Mouse (Mus musculus) liver, postnatal 0 days (tissue): ENCODE measurements around the gene St8sia1. TPM values are rescaled to one million over a fixed set of nuclear protein-coding genes. Genes with fewer than 3 reads are reported as not detected.

Source experiments
- ATAC-seq: fragments of 200-750 bp; cut with Nextera tagmentation; 2 replicates; pipeline ENCODE4 v1.8.0; 2017; ENCODE audit warnings: mild to moderate bottlenecking, moderate library complexity
- DNase-seq: peaks from one replicate; pipeline ENCODE4 v3.0.0-alpha.2; 2016
- H3K27ac ChIP-seq: fragments of 300-500 bp; sonication (generic); 2 replicates; pipeline ENCODE4 v1.5.1; 2014; ENCODE audit warnings: antibody characterized with exemption, moderate library complexity, mild to moderate bottlenecking, low read depth
- H3K27me3 ChIP-seq: fragments of 300-500 bp; sonication (generic); 2 replicates; pipeline ENCODE4 v1.6.1; 2014; ENCODE audit warnings: low read length, control low read depth, mixed read lengths; ENCODE audit not compliant: insufficient read depth
- H3K36me3 ChIP-seq: fragments of 300-500 bp; sonication (generic); replicated peaks from 2 replicates; pipeline ENCODE4 v1.6.1; 2014; ENCODE audit warnings: mild to moderate bottlenecking, control low read depth, low read length, moderate library complexity, mixed read lengths; ENCODE audit not compliant: insufficient read depth
- H3K4me1 ChIP-seq: fragments of 300-500 bp; sonication (generic); 2 replicates; pipeline ENCODE4 v1.6.1; 2014; ENCODE audit warnings: antibody characterized with exemption, mild to moderate bottlenecking, control low read depth; ENCODE audit not compliant: insufficient read depth
- H3K4me2 ChIP-seq: fragments of 300-500 bp; sonication (generic); 2 replicates; pipeline ENCODE4 v1.6.1; 2014; ENCODE audit warnings: low read depth, mild to moderate bottlenecking, low read length, moderate library complexity, mixed read lengths
- H3K4me3 ChIP-seq: fragments of 300-500 bp; sonication (generic); 2 replicates; pipeline ENCODE4 v1.5.1; 2014; ENCODE audit warnings: low read depth, low read length
- H3K9ac ChIP-seq: fragments of 300-500 bp; sonication (generic); replicated peaks from 2 replicates; pipeline ENCODE4 v1.6.1; 2014; ENCODE audit warnings: mild to moderate bottlenecking, moderate library complexity
- H3K9me3 ChIP-seq: fragments of 300-500 bp; sonication (generic); 2 replicates; pipeline ENCODE4 v1.6.1; 2016; ENCODE audit warnings: mild to moderate bottlenecking, control low read depth, low read length, mixed read lengths
- CTCF ChIP-seq: sonication (generic); IDR thresholded peaks from 2 replicates; pipeline ENCODE4 v1.5.1; 2016; ENCODE audit warnings: antibody characterized with exemption, low read depth
- EP300 ChIP-seq: IDR thresholded peaks from 2 replicates; pipeline ENCODE4 v1.6.1; 2016; ENCODE audit warnings: antibody characterized with exemption, low read depth, mild to moderate bottlenecking
- WGBS: fragments of 180-500 bp; shearing (Covaris S2); extraction: QIAGEN DNeasy Blood & Tissue Kit; methylation state at CpG from one replicate; pipeline ENCODE4 v1.1.7; 2014; ENCODE audit not compliant: insufficient replicate concordance; 5-methylcytosine and 5-hydroxymethylcytosine counted together
- polyA plus RNA-seq: library from polyadenylated mRNA; unstranded; fragments of >200 nt; fragmentation: Nextera tagmentation; extraction: Ambion mirVana; gene quantifications from 2 replicates; pipeline ENCODE4 v1.2.1, GENCODE M21; 2015

St8sia1 gene
- polyA plus RNA-seq, 1 experiment from 2014 or later, result 0.22 TPM

DNA sequence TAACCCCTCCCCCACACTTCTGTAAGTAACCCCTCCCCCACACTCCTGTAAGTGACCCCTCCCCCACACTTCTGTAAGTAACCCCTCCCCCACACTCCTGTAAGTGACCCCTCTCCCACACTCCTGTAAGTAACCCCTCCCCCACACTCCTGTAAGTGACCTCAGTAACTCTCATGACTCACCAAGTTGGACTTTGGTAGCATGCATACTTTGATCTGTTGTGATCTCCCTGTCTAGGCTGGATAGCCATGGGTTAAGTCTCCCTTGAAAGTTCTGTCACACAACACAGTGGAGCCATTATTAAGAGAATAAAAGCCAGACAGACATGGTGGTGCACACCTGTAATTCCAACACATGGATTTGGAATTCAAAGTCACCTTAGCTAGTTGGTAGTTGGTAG lies 11.1 kb downstream of the St8sia1 start:
- H3K4me1 ChIP-seq, result no peaks in the 10 kb centered on the region
- TF ChIP-seq CTCF (no peak), EP300 (no peak)
- DNase-seq (no peak), ATAC-seq (peak; percentile 50; the same call in 1 of the 2 replicates)
- no peak overlapping the region for H3K4me2 ChIP-seq
- no peaks in the 10 kb centered on the region for H3K27me3 ChIP-seq
- H3K4me3 ChIP-seq, result no peak overlapping the region
- H3K9me3 ChIP-seq, result no peaks in the 10 kb centered on the region
- no peaks in the 10 kb centered on the region for H3K36me3 ChIP-seq
- no peak overlapping the region for H3K27ac ChIP-seq
- no peak overlapping the region for H3K9ac ChIP-seq

DNA sequence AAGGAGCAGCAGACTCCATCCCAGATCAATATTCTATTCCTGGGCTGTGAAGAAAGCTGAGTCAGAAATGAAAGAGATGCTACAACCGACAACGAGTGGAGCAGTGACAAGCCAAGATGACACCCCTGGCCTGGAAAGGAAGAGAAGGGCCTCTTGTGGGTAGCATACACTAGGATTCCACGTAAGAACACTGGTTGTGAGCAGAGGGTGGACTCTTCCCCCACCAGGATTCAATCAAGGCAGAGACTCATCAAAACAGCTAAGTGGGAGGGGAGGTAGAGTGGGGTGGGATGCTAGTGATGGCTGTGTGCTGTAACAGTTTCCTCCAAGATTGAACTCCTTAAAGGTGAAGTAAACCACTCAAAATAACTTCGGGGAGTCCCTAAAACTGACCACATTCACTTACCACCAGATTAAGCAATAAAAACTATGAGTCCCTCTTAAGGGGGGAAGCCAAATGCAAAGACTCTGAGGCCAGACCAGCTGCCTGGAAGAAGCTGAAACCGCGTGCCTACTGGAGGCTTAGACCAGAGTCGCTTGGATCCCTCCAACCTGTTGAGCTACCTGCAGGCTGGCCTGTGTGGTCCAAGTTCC lies 11.8 kb downstream of the St8sia1 start:
- Histone ChIP-seq H3K9me3 (no peaks in the 10 kb centered on the region), H3K9ac (no peak overlapping the region), H3K27ac (no peak overlapping the region), H3K4me3 (no peak overlapping the region), H3K27me3 (no peaks in the 10 kb centered on the region), H3K36me3 (no peaks in the 10 kb centered on the region), H3K4me1 (no peaks in the 10 kb centered on the region), H3K4me2 (no peak overlapping the region)
- no peak for DNase-seq
- WGBS, result 49% methylated on average over 7 of the region's 7 CpGs
- TF ChIP-seq EP300 (no peak), CTCF (no peak)
- ATAC-seq, result no peak

DNA sequence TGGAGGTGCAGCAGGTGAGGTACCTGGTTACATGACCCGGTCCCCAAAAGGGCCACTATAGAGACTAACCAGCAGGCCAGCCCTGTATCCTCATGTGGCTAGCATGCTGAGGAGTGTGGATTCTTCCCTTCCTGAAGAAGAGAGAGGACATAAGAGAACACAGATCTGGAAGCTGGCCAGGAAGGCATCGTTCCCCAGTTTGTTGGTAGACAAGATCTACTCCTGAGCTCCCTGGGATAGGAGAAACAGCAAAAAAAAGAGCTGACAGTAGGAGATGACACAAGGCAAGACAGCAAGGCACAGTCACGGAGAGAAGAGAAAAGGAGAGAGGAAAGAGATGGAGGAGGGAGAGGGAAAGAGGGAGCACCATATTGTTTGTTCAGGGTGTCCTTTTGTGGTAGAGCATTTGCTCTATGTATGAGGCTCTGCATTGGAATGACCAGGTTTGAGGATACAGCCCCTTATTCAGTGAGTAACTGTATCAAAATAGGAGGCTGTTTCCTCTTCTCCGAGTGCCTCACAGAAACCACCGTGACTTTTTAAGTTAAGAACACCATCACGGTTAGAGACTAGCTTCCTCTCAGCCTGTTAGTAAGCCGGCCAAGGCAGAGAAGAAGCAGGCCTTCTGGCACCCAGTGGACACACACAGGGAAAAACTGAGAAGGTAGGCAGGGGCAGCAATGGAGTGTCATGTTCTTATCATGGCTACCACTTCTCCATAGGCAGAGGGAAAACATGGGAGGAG lies 12.5 kb downstream of the St8sia1 start:
- no peaks in the 10 kb centered on the region for H3K9me3 ChIP-seq
- no peak overlapping the region for H3K9ac ChIP-seq
- no peak overlapping the region for H3K4me3 ChIP-seq
- H3K27me3 ChIP-seq, result no peaks in the 10 kb centered on the region
- ATAC-seq (no peak), DNase-seq (no peak)
- H3K4me2 ChIP-seq, result no peak overlapping the region
- H3K36me3 ChIP-seq, result no peaks in the 10 kb centered on the region
- 64% methylated on average over 7 of the region's 7 CpGs for WGBS
- no peaks in the 10 kb centered on the region for H3K4me1 ChIP-seq
- TF ChIP-seq EP300 (no peak), CTCF (no peak)
- no peak overlapping the region for H3K27ac ChIP-seq

DNA sequence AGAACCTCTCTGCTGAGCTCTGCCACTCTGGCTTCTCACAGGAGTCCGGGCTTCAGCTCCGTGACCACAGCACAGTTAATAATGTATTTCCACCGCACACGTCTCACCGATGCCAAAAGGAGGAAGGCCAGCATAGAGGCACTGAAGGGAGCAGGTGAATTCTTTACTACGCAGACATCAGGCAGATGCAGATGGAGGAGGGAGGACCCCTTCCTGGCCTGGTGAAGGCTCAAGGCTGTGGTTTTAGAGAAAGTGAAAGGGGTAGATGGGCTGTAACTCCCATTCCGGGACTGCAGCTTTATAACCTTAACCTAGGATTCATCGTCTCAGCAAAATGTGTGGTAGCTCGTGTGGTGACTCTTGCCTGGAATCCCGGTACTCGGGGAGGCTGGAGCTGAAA lies 13.9 kb downstream of the St8sia1 start:
- 40% methylated on average over 11 of the region's 11 CpGs for WGBS
- H3K4me1 ChIP-seq, result no peaks in the 10 kb centered on the region
- ATAC-seq (no peak), DNase-seq (no peak)
- no peak overlapping the region for H3K27ac ChIP-seq
- no peaks in the 10 kb centered on the region for H3K27me3 ChIP-seq
- H3K9me3 ChIP-seq, result no peaks in the 10 kb centered on the region
- TF ChIP-seq EP300 (no peak), CTCF (no peak)
- H3K4me3 ChIP-seq, result no peak overlapping the region
- H3K9ac ChIP-seq, result no peak overlapping the region
- H3K36me3 ChIP-seq, result no peaks in the 10 kb centered on the region
- H3K4me2 ChIP-seq, result no peak overlapping the region

DNA sequence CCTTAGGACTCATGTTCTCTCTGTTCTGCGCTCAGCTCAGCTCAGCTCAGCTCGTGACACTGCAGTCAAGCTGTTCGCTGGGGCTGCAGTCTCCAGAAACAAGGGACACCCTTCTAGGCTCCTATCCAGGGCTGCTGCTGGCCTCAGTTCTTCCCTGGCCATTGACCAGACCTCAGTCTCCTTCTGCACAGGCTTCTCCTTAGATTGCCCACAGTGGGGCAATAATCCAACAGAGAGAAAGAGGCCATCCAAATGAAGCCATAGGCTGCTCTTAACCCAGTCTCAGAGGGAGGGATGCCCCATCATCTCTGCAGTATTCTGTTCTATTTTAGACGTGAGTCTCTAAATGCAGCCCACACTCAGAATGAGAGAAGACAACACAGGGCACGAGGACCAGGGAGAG lies 15.3 kb downstream of the St8sia1 start:
- Histone ChIP-seq H3K4me3 (no peak overlapping the region), H3K36me3 (no peaks in the 10 kb centered on the region), H3K27me3 (no peaks in the 10 kb centered on the region), H3K4me2 (no peak overlapping the region), H3K4me1 (no peaks in the 10 kb centered on the region), H3K27ac (no peak overlapping the region), H3K9me3 (no peaks in the 10 kb centered on the region), H3K9ac (no peak overlapping the region)
- WGBS, result 72% methylated on average over 5 of the region's 5 CpGs
- TF ChIP-seq EP300, result no peak
- no peak for TF ChIP-seq CTCF
- ATAC-seq (no peak), DNase-seq (no peak)

DNA sequence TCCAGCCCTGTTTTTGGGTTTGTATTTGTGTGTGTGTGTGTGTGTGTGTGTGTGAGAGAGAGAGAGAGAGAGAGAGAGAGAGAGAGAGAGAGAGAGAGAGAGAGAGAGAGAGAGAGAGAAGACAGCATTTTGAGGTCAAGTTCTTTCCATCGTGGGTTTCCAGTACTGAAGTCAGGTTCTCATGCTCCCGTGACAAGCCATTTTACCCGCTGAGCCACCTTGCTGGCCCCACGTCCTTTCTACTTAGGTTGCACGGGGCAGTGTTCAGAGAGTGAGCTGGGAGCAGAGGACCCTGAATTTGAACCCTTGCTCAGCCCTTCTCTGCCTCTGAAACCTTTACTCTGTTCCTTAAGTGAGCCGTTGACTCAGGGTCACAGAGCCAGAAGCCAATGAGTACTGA lies 17.2 kb downstream of the St8sia1 start:
- no peak overlapping the region for H3K9ac ChIP-seq
- no peak overlapping the region for H3K4me3 ChIP-seq
- ATAC-seq (no peak), DNase-seq (no peak)
- 60% methylated on average over 6 of the region's 6 CpGs for WGBS
- H3K27ac ChIP-seq, result no peak overlapping the region
- H3K27me3 ChIP-seq, result no peaks in the 10 kb centered on the region
- no peaks in the 10 kb centered on the region for H3K9me3 ChIP-seq
- H3K4me1 ChIP-seq, result no peaks in the 10 kb centered on the region
- H3K4me2 ChIP-seq, result no peak overlapping the region
- no peaks in the 10 kb centered on the region for H3K36me3 ChIP-seq
- TF ChIP-seq EP300 (no peak), CTCF (no peak)
